Mouse (Mus musculus) G1E-ER4 (cell line): ENCODE data around the gene Crybb3. TPM values are rescaled to one million over a fixed set of nuclear protein-coding genes. Genes with fewer than 3 reads are reported as not detected.

ENCODE experiments used
- GATA1 ChIP-seq: IDR thresholded peaks from one replicate; pipeline ENCODE4 v1.8.0; 2012; ENCODE audit warnings: low read length, inconsistent platforms
- polyA plus RNA-seq: library from polyadenylated mRNA; stranded (reverse); fragments of >175 nt; gene quantifications from 2 replicates; pipeline ENCODE4 v1.2.3, GENCODE M21; 2012

The Crybb3 gene
- polyA plus RNA-seq, 1 experiment: not detected

DNA sequence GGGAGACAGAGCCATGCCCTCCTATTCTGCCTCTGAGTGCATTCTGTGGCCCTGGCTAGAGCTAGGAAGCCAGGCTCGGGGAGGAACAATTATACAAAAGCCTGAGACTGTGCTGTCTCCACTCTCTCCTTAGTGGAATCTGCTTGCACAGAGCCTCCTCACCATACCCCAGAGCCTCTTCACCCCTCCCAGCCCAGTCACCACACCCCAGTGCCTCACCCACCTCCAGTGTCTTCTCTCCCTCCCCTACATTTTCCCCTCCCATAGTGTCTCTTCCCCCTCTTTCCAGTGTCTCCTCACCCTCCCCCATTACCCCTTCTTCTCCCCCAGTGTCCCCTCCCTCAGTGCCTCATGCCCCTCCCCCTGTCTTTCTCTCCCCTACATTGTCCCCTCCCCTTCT is 29.5 kb upstream of the Crybb3 start:
- TF ChIP-seq GATA1: no peak

DNA sequence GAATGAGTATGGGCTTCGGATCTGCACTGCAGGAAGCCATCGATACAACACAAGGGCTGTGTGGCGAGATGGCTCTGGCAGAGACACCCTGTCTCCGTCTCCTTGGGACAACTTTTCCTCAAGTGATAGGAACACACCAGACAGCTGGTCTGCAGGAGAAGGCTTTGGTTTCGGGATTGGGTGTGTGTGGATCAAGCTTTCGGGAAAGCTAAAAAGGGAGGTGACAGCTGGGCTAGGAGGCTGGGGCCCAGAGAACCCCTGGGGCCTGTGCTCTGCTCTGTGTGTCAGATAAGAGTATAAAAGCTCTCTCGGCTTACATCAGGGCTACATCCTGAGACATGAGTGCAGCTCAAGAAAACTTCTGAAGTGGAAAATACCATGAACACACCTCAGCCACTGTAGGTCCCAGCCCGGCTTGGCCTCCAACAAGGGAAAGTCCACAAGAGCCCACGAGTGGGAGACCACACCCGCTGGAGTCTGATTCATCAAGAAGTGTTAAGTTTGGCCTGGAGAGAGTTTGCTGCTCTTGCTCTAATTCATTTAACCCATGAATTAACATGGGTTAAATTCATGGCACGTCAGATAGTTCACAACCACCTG is 26.9 kb upstream of the Crybb3 start:
- TF ChIP-seq GATA1: no peak

DNA sequence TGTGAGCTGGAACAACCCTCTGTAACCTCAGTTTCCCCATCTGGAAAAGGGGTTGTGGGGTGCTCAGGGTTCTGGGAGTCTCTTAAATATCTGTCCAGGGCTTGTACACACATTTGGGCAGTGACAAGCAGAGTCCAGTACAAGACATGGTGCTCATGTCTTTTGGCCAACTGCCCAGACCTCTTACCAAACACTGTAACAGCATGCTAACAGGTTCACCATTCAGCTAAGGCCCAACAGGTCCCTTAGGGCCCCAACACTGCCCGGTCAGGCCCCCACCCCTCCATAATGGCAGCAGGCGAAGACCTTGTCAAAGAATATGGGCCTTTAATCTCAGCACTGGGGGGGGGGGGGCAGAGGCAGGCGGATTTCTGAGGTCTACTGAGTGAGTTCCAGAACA is 26.3 kb upstream of the Crybb3 start:
- TF ChIP-seq GATA1: no peak

DNA sequence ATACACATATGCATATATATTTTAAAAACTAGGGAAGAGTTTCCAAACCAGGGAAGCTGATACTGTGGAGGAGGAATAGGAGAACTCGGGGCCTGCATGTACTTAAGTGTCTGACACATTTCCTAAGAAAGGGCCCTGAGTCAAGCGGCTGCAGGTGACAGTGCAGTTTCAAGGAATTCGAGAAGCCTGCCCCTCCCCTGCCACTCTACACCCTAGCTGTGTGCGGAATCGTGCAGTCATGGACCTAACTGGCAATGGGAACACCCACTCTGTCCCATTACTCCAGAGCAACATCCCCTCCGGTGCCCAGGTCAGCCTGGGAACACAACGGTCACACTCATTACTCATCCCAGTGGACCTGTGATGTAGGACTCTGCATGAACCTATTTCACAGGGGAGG is 25.2 kb upstream of the Crybb3 start:
- TF ChIP-seq GATA1: no peak

DNA sequence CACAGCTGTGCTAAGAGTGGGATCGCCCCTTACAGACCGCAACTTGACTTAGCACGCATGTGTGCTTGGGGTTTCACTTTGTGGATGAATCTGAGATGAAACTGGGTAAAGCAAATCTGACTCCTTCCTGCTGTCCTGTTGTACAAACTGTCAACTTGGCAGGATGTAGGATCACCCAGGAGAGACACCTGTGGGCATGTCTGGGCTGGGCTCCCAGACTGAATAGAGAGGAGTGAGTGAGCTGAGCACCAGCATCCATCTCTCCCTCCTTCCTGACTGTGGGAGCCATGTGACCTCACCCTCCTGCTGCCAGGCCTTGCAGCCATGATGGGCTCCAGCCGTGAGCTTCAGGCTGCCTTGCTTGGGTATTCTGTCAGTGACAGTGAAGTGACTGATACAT is 24.1 kb upstream of the Crybb3 start:
- no peak for TF ChIP-seq GATA1

DNA sequence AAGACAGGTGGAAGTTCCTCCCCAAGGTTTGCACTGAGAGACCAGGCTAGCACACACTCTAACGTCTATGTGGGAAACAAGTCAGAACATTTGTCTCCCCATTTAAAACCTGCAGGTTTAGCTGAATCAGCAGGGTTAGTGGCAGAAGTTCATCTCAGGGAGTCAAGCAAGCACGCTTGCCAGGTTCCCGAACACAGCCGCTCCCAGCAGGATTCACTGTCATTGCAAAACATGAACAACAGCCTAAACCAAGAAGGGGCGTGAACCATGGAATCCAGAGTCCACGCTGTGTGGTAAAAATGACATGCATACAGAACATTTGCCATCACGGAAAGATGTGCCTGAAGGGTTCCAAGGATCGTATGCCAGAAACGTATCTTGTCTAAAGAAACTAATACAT is 23.7 kb upstream of the Crybb3 start:
- no peak for TF ChIP-seq GATA1

DNA sequence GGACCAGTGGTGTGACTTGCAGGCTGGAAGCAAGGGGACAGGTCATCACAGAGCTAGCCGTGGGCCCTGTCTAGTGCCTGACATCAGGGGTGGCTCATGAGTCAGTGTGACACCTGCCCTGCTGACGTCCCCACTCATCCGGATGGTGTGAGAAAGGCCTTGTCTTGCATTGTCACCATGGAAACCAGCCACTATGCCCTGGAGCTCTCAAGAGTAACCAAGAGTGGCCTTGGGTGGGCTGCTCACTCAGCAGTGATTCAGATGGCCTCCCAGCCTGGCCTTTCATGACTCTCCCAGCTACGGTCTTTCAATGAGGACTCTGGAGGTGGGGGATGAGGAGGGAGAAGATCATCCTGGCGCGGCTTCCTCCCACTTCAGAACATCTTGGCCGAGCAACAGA is 21.1 kb upstream of the Crybb3 start:
- no peak for TF ChIP-seq GATA1

DNA sequence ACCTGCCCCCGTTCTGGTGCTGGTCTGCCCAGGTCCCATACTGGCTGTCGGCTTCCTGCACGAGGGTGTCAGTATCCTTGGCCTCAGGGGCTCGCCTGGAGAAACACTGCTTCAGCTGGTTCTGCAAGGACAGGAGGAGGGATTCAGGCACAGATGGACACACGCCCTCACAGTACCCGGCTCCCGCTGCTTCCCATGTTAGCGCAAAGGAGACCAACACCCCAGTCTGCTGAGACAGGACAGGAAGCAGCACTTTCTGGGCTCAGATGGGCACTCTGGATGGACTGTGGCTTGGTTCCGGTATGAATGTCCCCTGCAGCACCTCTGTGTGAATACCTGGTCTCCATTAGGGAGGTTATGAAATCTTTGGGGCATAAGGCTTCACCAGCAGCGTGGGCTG is 20.1 kb upstream of the Crybb3 start:
- TF ChIP-seq GATA1: no peak

DNA sequence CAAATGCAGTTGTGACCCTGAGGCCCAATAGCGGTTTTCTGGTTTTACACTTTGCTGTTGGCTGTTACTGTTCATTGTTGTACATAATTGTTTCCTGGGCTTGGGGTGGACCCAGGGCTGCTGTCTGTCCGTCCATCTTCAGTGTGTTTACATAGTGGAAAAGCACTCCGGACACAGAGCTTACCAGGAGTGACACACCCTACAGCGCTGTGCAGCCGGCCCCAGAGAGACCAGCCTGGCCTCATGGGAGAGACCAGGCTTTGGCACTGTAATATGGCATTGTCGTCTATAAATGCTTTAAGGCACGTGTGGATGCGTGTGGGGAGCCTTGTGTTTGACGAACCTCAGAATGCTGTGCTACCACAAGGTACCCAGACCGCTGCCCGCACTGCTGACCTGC is 19.0 kb upstream of the Crybb3 start:
- no peak for TF ChIP-seq GATA1

DNA sequence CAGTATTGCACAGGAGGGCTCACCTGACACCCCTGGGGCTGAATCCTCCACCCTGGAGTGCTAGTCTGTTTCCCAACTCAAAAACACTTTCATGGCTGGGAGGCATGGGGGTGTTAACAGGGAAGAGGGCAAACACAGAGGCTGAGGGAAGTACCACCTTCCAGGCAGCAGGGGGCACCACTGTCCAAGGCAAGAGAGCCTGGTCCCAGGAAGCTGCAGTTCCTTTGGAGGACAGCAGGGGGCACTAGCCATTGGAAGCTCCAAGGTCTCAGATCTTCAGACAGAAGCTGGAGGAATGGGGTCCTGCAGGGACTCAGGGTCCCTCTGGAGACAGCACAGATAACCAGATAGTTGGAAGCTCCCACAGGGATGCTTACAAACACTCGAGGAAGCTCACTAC is 18.2 kb upstream of the Crybb3 start:
- TF ChIP-seq GATA1: no peak

DNA sequence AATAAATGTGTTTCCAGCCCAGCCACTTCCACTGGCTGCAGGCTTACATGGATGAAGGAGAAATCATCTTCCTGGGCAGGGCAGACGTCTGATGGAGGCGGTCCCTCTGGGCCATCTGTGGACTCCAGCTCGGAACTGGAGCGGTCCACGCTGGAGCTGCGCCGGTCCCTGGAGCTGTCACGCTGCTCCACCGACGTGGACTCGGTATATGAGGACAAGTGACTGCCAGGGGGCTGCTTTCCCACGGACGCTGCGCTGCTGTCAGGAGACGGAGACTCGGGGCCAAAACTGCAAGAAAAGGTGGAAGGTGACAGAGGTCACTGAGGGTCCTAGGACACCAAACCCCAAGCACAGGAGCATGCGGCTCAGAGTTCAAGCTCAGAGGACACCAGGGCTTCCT is 16.2 kb upstream of the Crybb3 start:
- no peak for TF ChIP-seq GATA1

DNA sequence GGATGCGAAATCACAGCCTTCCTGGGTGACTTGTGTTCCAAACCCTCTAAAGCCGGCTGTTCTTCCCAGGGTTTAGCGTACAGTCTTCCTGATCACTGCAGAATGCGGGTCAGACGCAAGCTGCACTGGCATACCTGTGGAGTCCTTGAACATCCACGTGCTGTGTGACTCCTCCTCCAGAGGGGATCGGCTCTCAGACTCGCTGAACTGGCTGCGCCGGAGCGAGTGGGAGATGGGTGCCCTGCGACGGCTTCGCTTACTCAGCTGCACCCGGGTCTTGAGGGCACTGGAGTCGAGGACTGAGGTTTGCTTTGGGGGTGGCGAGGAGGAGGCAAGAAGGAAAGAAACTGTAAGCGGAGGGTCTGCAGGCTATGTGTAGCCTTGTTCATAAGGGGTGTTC is 14.1 kb upstream of the Crybb3 start:
- TF ChIP-seq GATA1: no peak

DNA sequence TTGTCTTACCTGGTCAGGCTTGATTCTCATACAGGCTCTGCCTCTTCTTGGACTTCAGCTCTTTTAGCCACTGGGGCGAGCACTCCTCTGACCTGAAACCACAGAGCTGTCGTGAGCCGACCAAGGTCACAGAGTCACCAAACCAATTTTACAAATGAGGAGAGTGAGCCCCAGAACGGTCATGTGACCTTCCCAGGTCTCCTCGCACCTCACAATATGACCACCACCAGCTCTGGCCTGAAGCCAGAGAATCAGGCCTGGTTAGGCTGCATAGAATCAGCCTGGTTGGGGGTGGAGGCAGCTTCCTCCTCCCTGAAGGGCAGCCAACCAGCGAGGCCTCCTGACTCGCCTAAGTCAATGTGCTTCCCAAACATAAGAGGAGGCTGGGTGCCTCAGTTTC is 11.0 kb upstream of the Crybb3 start:
- no peak for TF ChIP-seq GATA1

DNA sequence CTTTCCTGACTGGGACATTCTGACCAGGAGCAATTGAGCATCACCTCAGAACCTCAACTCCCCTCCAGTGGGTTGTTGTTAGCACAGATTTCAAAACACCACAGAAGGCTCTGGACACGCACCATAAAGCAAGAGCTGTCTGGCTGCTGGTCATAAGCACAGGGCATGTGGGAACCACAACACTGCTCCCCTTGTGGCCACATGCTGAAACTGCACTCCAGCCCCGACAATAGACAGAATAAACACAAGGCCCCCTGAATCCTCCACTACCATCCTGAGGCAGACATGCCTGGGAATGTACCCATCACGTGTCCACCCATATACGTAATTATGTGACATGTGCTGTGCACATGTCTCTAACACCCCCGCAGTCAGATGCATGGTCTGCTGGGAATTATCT is 9.8 kb upstream of the Crybb3 start:
- no peak for TF ChIP-seq GATA1

DNA sequence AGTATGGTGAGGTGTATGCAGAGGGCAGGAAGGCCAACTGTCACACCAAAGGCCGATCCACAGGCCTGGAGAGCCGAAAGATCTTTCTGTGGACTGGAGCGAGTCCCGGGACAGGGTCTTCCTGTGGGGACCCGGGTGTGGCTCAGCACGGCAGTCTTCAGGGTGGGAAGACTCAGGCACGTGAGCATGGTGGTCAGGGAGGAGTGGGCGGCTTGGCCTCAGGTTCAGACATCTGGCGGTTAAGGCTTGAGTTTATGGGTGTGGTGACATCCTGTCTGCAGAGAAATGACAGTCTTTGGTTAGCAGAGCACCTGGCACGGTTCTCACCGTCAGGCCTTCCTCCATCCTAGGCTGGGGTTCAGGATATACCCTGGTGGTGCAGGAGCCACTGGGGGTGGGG is 9.4 kb upstream of the Crybb3 start:
- TF ChIP-seq GATA1: no peak

DNA sequence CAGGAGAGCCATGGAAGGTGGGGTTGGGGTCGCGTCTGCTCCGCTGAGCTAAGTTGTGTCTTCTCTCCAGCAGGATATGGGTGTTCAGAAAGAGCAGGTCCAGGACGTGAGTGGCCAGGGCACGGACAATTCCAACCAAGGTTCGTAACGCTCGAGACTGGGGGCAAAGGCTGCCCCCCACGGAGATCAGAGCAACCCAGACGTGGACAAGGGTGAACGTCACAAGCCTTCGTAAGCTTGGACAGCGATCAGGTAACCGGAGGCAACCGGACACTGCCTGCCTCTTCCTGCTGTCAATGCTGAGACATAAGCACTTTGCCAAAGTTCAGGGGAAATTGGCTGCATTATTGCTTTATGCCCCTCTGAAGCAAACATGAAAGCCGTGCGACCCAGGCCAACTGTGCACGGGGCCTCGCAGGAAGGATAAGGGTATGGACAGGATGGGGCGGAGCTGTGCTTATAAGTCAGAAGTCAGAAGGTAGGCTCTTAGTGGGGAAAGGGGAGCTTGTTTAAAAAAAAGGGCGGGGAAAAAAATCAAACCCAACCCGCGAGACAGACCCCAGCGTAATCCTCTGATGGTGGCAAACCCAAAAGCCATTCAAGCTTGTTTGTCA is 8.8 kb upstream of the Crybb3 start:
- no peak for TF ChIP-seq GATA1

DNA sequence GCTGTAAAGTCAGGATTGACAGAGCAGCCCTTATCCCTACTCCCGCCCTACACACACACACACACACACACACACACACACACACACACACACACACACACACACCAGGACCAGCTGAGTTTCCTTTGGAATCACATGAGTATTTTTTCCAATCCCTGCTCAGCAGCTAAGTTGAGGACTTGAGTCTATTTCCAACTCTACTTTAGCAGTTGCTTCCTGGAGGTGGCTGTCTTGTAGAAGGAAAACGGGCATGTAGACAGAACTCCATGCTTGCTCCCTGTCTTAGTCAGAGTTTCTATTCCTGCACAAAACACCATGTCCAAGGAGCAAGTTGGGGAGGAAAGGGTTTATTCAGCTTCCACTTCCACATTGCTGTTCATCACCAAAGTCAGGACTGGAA is 6.1 kb upstream of the Crybb3 start:
- no peak for TF ChIP-seq GATA1

DNA sequence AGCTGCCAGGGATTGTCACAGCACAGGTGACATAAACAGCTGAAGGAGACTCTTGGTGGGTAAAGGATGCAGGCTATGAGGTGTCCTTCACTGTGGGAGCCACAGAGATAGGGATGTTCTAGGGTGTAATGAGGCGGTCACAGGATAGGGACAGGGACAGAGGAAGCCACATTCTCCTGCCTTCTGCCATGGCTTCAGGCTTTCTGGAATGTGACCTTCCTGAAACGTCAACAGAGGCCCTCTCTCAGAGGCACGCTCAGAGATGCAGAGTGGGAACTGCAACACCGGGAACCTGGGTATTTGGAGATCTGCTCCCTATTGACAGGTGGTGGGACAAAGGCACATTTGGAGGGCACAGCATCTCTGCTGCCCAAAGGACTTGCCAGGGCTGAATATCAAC is 5.6 kb upstream of the Crybb3 start:
- TF ChIP-seq GATA1: no peak

DNA sequence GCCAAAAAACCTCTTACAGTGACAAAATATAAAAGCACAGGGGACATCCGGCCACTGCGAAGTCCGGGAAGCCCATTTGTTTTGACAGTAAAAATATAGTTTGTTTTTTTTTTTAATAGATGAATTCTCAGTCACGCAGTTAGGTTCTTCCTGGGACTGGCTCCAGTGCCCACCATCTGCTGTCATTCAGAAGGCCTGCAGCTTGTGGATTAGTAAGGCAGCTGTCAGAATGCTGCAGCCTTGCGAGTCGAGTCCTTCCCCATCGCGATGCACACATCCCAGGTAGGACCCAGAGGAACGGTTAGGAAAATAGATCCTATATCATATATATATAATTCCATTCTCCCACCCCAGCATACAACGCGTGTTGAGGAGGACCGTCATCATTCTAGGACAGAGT is 5.1 kb upstream of the Crybb3 start:
- TF ChIP-seq GATA1: no peak
